Mouse (Mus musculus) neural tube, embryonic 15.5 days (tissue): ENCODE measurements at regions not wholly inside any gene's neighbourhood (a gene's known extent, or its start where the extent isn't known, plus 50 kb on each side); places are given as distances from the start of the nearest gene placed in this dataset.

Source experiments
- ATAC-seq: fragments of 200-750 bp; cut with Nextera tagmentation; 2 replicates; pipeline ENCODE4 v1.8.0; 2017; ENCODE audit warnings: mild to moderate bottlenecking, moderate TSS enrichment, moderate library complexity; ENCODE audit not compliant: low FRiP score
- H3K27ac ChIP-seq: fragments of 300-500 bp; sonication (generic); replicated peaks from 2 replicates; pipeline ENCODE4 v1.5.1; 2015; ENCODE audit warnings: mild to moderate bottlenecking, inconsistent platforms
- H3K27me3 ChIP-seq: fragments of 300-500 bp; sonication (generic); replicated peaks from 2 replicates; pipeline ENCODE4 v1.6.1; 2015; ENCODE audit warnings: inconsistent platforms
- H3K36me3 ChIP-seq: fragments of 300-500 bp; sonication (generic); 2 replicates; pipeline ENCODE4 v1.6.1; 2015; ENCODE audit warnings: inconsistent platforms
- H3K4me1 ChIP-seq: fragments of 300-500 bp; sonication (generic); 2 replicates; pipeline ENCODE4 v1.6.1; 2015; ENCODE audit warnings: inconsistent platforms
- H3K4me2 ChIP-seq: fragments of 300-500 bp; sonication (generic); 2 replicates; pipeline ENCODE4 v1.6.1; 2015; ENCODE audit warnings: inconsistent platforms, mild to moderate bottlenecking, moderate library complexity
- H3K4me3 ChIP-seq: fragments of 300-500 bp; sonication (generic); replicated peaks from 2 replicates; pipeline ENCODE4 v1.5.1; 2015; ENCODE audit warnings: mild to moderate bottlenecking, inconsistent platforms
- H3K9ac ChIP-seq: fragments of 300-500 bp; sonication (generic); replicated peaks from 2 replicates; pipeline ENCODE4 v1.6.1; 2015; ENCODE audit warnings: mild to moderate bottlenecking, inconsistent platforms
- H3K9me3 ChIP-seq: fragments of 300-500 bp; sonication (generic); replicated peaks from 2 replicates; pipeline ENCODE4 v1.6.1; 2016; ENCODE audit warnings: inconsistent platforms
- WGBS: fragments of 180-500 bp; shearing (Covaris S2); methylation state at CpG from one replicate; pipeline ENCODE4 v1.1.7; 2015; ENCODE audit warnings: mixed read lengths; 5-methylcytosine and 5-hydroxymethylcytosine counted together

- 91% methylated on average over 4 of the region's 4 CpGs for WGBS
- Histone ChIP-seq H3K27ac (no peak overlapping the region), H3K4me3 (no peak overlapping the region), H3K27me3 (no peaks in the 10 kb centered on the region), H3K4me1 (no peaks in the 10 kb centered on the region), H3K4me2 (no peak overlapping the region), H3K9ac (no peak overlapping the region), H3K9me3 (no peaks in the 10 kb centered on the region), H3K36me3 (no peaks in the 10 kb centered on the region)
- ATAC-seq = no peak
Observed at GRCm38 (mm10) chr2:50535085-50535878, 238.7 kb upstream of the Mmadhc start.

DNA sequence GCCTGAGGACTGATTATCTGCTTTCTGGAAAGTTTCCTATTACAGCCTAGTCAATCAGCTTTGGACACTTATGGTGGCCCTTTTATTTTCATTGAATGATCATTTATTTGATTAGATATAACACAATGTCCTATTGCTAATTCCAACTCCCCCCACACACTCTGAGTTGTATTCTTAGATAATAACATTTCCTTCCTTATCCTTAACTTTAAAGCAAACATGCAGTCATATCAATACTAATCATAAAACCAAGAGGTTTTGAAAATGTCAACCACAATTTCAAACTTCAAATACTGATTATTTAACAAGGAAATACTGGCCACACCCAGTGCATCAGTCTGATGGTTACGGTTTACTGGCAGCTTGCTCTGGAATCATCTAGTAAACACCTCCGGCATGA lies 237.1 kb upstream of the Mmadhc start:
- Histone ChIP-seq H3K4me3 (no peak overlapping the region), H3K4me1 (no peaks in the 10 kb centered on the region), H3K9me3 (no peaks in the 10 kb centered on the region), H3K4me2 (no peak overlapping the region), H3K9ac (no peak overlapping the region), H3K27ac (no peak overlapping the region), H3K27me3 (no peaks in the 10 kb centered on the region), H3K36me3 (no peaks in the 10 kb centered on the region)
- 88% methylated on average over 2 of the region's 2 CpGs for WGBS
- ATAC-seq = no peak

- H3K4me3 ChIP-seq = no peak overlapping the region
- no peaks in the 10 kb centered on the region for H3K4me1 ChIP-seq
- no peak overlapping the region for H3K4me2 ChIP-seq
- H3K27ac ChIP-seq = no peak overlapping the region
- no peaks in the 10 kb centered on the region for H3K9me3 ChIP-seq
- H3K27me3 ChIP-seq = no peaks in the 10 kb centered on the region
- no peak overlapping the region for H3K9ac ChIP-seq
- no peak for ATAC-seq
- no peaks in the 10 kb centered on the region for H3K36me3 ChIP-seq
Observed at GRCm38 (mm10) chr2:50527425-50527824, 230.8 kb upstream of the Mmadhc start.

GRCm38 (mm10) chr2:50524838-50525615 lies 228.4 kb upstream of the Mmadhc start:
- Histone ChIP-seq H3K4me1 (peaks cover 4% of the 10 kb centered on the region), H3K27ac (no peak overlapping the region), H3K27me3 (no peaks in the 10 kb centered on the region), H3K36me3 (no peaks in the 10 kb centered on the region), H3K9ac (no peak overlapping the region), H3K4me3 (no peak overlapping the region), H3K9me3 (no peaks in the 10 kb centered on the region), H3K4me2 (no peak overlapping the region)
- WGBS = 91% methylated on average over 10 of the region's 10 CpGs
- no peak for ATAC-seq

GRCm38 (mm10) chr2:50520169-50520568 lies 223.6 kb upstream of the Mmadhc start:
- 34% methylated on average over 8 of the region's 8 CpGs for WGBS
- H3K9ac ChIP-seq = no peak overlapping the region
- peak overlapping the region; percentile 33; the same call in 1 of the 2 replicates for H3K27ac ChIP-seq
- no peaks in the 10 kb centered on the region for H3K27me3 ChIP-seq
- H3K9me3 ChIP-seq = no peaks in the 10 kb centered on the region
- peaks cover 14% of the 10 kb centered on the region for H3K4me1 ChIP-seq
- H3K4me2 ChIP-seq = no peak overlapping the region
- no peak for ATAC-seq
- no peak overlapping the region for H3K4me3 ChIP-seq
- H3K36me3 ChIP-seq = no peaks in the 10 kb centered on the region

DNA sequence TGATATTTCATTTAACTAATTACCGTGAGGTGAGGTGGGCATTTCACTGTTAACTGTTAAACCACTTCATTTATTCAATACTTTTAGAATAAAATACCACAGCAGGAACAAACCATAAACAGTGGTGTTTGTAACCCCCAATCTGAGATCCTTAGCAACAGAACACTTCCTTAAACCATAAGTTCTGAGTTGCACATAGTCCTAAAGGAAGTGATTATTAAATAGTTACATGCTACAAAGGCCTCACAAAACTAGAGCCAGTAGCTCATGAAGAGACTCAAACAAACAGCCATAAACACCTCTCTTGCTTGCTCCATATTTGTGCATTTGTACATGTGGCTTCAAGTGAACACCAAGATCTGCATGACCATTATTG lies 222.5 kb upstream of the Mmadhc start:
- WGBS = 86% methylated on average over 1 of the region's 1 CpGs
- Histone ChIP-seq H3K36me3 (no peaks in the 10 kb centered on the region), H3K4me2 (no peak overlapping the region), H3K4me1 (peaks cover 14% of the 10 kb centered on the region), H3K27ac (no peak overlapping the region), H3K9ac (no peak overlapping the region), H3K9me3 (no peaks in the 10 kb centered on the region), H3K4me3 (no peak overlapping the region), H3K27me3 (no peaks in the 10 kb centered on the region)
- no peak for ATAC-seq

- ATAC-seq = peak; percentile 31; the same call in 1 of the 2 replicates
- Histone ChIP-seq H3K36me3 (no peaks in the 10 kb centered on the region), H3K9me3 (no peaks in the 10 kb centered on the region), H3K27ac (peak overlapping the region; percentile 42), H3K4me1 (peaks cover 14% of the 10 kb centered on the region), H3K27me3 (no peaks in the 10 kb centered on the region), H3K9ac (no peak overlapping the region; the same call in 1 of the 2 replicates), H3K4me3 (no peak overlapping the region), H3K4me2 (no peak overlapping the region)
- WGBS = 43% methylated on average over 10 of the region's 10 CpGs
Observed at GRCm38 (mm10) chr2:50518371-50519128, 221.9 kb upstream of the Mmadhc start.

- H3K4me2 ChIP-seq = no peak overlapping the region
- no peak for ATAC-seq
- H3K4me1 ChIP-seq = peaks cover 3% of the 10 kb centered on the region
- H3K9ac ChIP-seq = no peak overlapping the region
- no peak overlapping the region for H3K27ac ChIP-seq
- no peak overlapping the region for H3K4me3 ChIP-seq
- no peaks in the 10 kb centered on the region for H3K27me3 ChIP-seq
- WGBS = 94% methylated on average over 4 of the region's 4 CpGs
- peaks cover 4% of the 10 kb centered on the region; the same call in 1 of the 2 replicates for H3K9me3 ChIP-seq
- no peaks in the 10 kb centered on the region for H3K36me3 ChIP-seq
Observed at GRCm38 (mm10) chr2:50513276-50513675, 216.7 kb upstream of the Mmadhc start.

GRCm38 (mm10) chr2:50498713-50499112 lies 202.1 kb upstream of the Mmadhc start:
- Histone ChIP-seq H3K36me3 (no peaks in the 10 kb centered on the region), H3K4me2 (no peak overlapping the region), H3K4me1 (no peaks in the 10 kb centered on the region), H3K4me3 (no peak overlapping the region), H3K9me3 (no peaks in the 10 kb centered on the region), H3K27me3 (no peaks in the 10 kb centered on the region), H3K9ac (no peak overlapping the region), H3K27ac (no peak overlapping the region)
- WGBS = 93% methylated on average over 8 of the region's 8 CpGs
- no peak for ATAC-seq

GRCm38 (mm10) chr2:50496057-50496433 lies 199.4 kb upstream of the Mmadhc start:
- ATAC-seq = no peak
- Histone ChIP-seq H3K9ac (no peak overlapping the region), H3K27ac (no peak overlapping the region), H3K4me1 (no peaks in the 10 kb centered on the region), H3K9me3 (no peaks in the 10 kb centered on the region), H3K27me3 (no peaks in the 10 kb centered on the region), H3K4me3 (no peak overlapping the region), H3K36me3 (no peaks in the 10 kb centered on the region), H3K4me2 (no peak overlapping the region)
- 90% methylated on average over 3 of the region's 3 CpGs for WGBS

- ATAC-seq = no peak
- 73% methylated on average over 5 of the region's 5 CpGs for WGBS
- H3K27me3 ChIP-seq = no peaks in the 10 kb centered on the region
Observed at GRCm38 (mm10) chr2:50495141-50496056, 198.8 kb upstream of the Mmadhc start.

More at GRCm38 (mm10) chr2:50495141-50496056, 198.8 kb upstream of the Mmadhc start:
- no peak overlapping the region for H3K4me2 ChIP-seq
- no peak overlapping the region for H3K9ac ChIP-seq
- H3K27ac ChIP-seq = no peak overlapping the region
- H3K9me3 ChIP-seq = no peaks in the 10 kb centered on the region
- no peaks in the 10 kb centered on the region for H3K4me1 ChIP-seq
- H3K36me3 ChIP-seq = no peaks in the 10 kb centered on the region
- no peak overlapping the region for H3K4me3 ChIP-seq
